In the genomic region with DNA sequence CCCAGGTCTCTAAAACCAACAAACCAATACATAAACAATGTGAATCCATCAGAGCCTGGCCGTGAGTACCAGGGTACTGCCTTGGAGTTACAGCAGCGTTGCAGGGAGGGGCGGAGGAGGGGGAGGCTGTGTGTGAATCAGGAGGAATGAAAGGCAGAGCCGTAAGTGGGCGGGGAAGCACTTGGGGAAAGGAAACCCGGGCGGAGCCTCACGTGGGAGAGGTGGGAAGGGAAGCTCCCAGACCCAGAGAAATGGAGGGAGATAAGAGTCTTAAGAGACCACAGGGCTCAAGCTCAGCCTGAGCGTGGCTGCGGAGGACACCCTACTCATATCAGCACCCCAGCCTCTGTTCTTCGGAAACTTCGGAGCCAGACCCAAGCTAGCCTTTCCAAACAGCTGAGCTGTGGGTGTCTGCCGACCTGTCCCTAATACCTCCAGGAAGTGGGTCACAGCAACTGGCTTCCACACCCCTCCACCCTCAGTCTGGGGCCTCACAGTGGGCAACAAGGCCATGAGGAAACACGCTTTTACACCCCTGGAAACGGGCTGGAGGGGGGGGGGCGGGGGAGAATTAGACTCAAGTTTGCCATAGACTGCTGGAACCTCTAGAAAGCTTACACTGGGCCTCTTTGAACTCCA, we compare ENCODE assay signal across 8 mouse cellular contexts. TPM values are rescaled to one million over a fixed set of nuclear protein-coding genes. Genes with fewer than 3 reads are reported as not detected.
DNase-seq lines count a peak whose midpoint lies in the region; ATAC-seq lines count a peak whose summit lies in the region.

No protein-coding gene starts in this region.

- H3K36me3 ChIP-seq in intestine, embryonic 16.5 days (ENCODE audit: control insufficient read depth, insufficient read depth, low read length) = no peaks in the 10 kb centered on the region
- no peaks in the 10 kb centered on the region for H3K36me3 ChIP-seq in liver, embryonic 13.5 days

- DNase-seq in ES-CJ7 (ENCODE audit: low read depth, low spot score) = peak; percentile 90
- DNase-seq in brain, adult 2 months (ENCODE audit: low read depth, low spot score) = peak; percentile 63
- DNase-seq in liver, embryonic 13.5 days = peak; percentile 13
- DNase-seq in neural tube, embryonic 10.5 days (ENCODE audit: extremely low spot score, low spot score) = peak; percentile 60
- DNase-seq in yolk sac, embryonic 10.5 days (ENCODE audit: low spot score) = peak; percentile 88
- DNase-seq in cerebellum, adult 9-10 months = no peak

- peak overlapping the region; percentile 3; the same call in 1 of the 2 replicates for H3K27ac ChIP-seq in intestine, embryonic 16.5 days (ENCODE audit: low read length)
- no peak overlapping the region for H3K27ac ChIP-seq in liver, embryonic 13.5 days

- H3K9me3 ChIP-seq in intestine, embryonic 16.5 days (ENCODE audit: control insufficient read depth, low read length) = no peaks in the 10 kb centered on the region
- no peaks in the 10 kb centered on the region for H3K9me3 ChIP-seq in liver, embryonic 13.5 days (replicated peaks)

- no peaks in the 10 kb centered on the region for H3K27me3 ChIP-seq in intestine, embryonic 16.5 days (replicated peaks; ENCODE audit: control insufficient read depth, insufficient read depth, low read length)
- H3K27me3 ChIP-seq in liver, embryonic 13.5 days = no peaks in the 10 kb centered on the region; the same call in 1 of the 2 replicates

- H3K4me3 ChIP-seq in intestine, embryonic 16.5 days (ENCODE audit: low read length) = peak overlapping the region; percentile 31
- H3K4me3 ChIP-seq in liver, embryonic 13.5 days (replicated peaks) = no peak overlapping the region; the same call in 1 of the 2 replicates

- peak overlapping the region; percentile 58 for H3K9ac ChIP-seq in intestine, embryonic 16.5 days (ENCODE audit: low read depth, low read length)
- 0 out of 2 replicates have a peak overlapping the region, but pooled peaks have one; percentile 22 for H3K9ac ChIP-seq in liver, embryonic 13.5 days

- peaks cover 8% of the 10 kb centered on the region for H3K4me1 ChIP-seq in intestine, embryonic 16.5 days (ENCODE audit: control insufficient read depth, insufficient read depth, low read length)
- peaks cover 10% of the 10 kb centered on the region for H3K4me1 ChIP-seq in liver, embryonic 13.5 days (replicated peaks)

- peak overlapping the region; percentile 48 for H3K4me2 ChIP-seq in intestine, embryonic 16.5 days (ENCODE audit: low read depth, low read length)
- peak overlapping the region; percentile 47 for H3K4me2 ChIP-seq in liver, embryonic 13.5 days

- peak; percentile 71 for ATAC-seq in granulocyte monocyte progenitor cell, adult 5-6 weeks (replicated peaks; ENCODE audit: poor library complexity, severe bottlenecking)
- ATAC-seq in intestine, embryonic 16.5 days = peak; percentile 90
- ATAC-seq in liver, embryonic 13.5 days (ENCODE audit: low read depth) = peak; percentile 54; the same call in 1 of the 2 replicates

- 4% methylated on average over 16 of the region's 16 CpGs for WGBS in intestine, embryonic 16.5 days
- WGBS in liver, embryonic 13.5 days (ENCODE audit: insufficient replicate concordance) = 2% methylated on average over 16 of the region's 16 CpGs

RNA-seq across cellular contexts. Expression of a gene that starts 14.7 kb away (rescaled TPM):
- not detected in 2 replicates for total RNA-seq in granulocyte monocyte progenitor cell, adult 5-6 weeks (2014; fragmentation: Nextera tagmentation)
- not detected in 2 replicates for total RNA-seq in granulocyte monocyte progenitor cell, adult 5-6 weeks (2017)
- 2.1 and 2.3 TPM in 2 replicates for polyA plus RNA-seq in intestine, embryonic 16.5 days (2015; fragmentation: Nextera tagmentation; extraction: Ambion mirVana)
- polyA plus RNA-seq in liver, embryonic 13.5 days (2015; fragmentation: Nextera tagmentation; extraction: Ambion mirVana) = 0.46 and 0.77 TPM in 2 replicates
